Mouse (Mus musculus) heart, postnatal 4 days (tissue): ENCODE data around the gene Zfp993. TPM values are rescaled to one million over a fixed set of nuclear protein-coding genes. Genes with fewer than 3 reads are reported as not detected.
"Not testable (repeated sequence)": the region's sequence is repeated elsewhere in the genome, so short reads cannot be mapped to it uniquely, and the experiment has no call there.

Experiments
- DNase-seq: peaks from one replicate; pipeline ENCODE4 v3.0.0; 2021
- total RNA-seq, 2 experiments: library from RNA; stranded (reverse); gene quantifications; 2 replicates each; pipeline ENCODE4 v1.2.3; 2021

Zfp993 gene
- 1 to 10 TPM; 7.4 to 9.7 TPM for total RNA-seq

- not testable (repeated sequence) for DNase-seq
These were observed at the start of gene Zfp993 for GRCm38 (mm10) chr4:146610774-146611400. Gene Zfp993 (plus strand): TSS chr4:146610961.

- not testable (repeated sequence) for DNase-seq
These were observed 30.6 kb upstream of the Zfp993 start for GRCm38 (mm10) chr4:146579905-146580873.

GRCm38 (mm10) chr4:146603578-146604399 lies 7.0 kb upstream of the Zfp993 start:
- DNase-seq, result not testable (repeated sequence)

- DNase-seq, result not testable (repeated sequence)
These were observed 33.6 kb downstream of the Zfp993 start for GRCm38 (mm10) chr4:146644367-146644766.

GRCm38 (mm10) chr4:146649641-146650040 lies 38.9 kb downstream of the Zfp993 start:
- DNase-seq, result not testable (repeated sequence)

- not testable (repeated sequence) for DNase-seq
These were observed 39.4 kb downstream of the Zfp993 start for GRCm38 (mm10) chr4:146650115-146650514.

- not testable (repeated sequence) for DNase-seq
These were observed 39.9 kb downstream of the Zfp993 start for GRCm38 (mm10) chr4:146650639-146651038.

Other genes with a start within 250 kb of the Zfp993 start
- gene Zfp992, start 161.9 kb upstream of the Zfp993 start, total RNA-seq, result 1 to 10 TPM; 4.5 to 5.4 TPM
- 1 to 10 TPM in 1 of 2 experiments, under 1 TPM in 1; 0.83 to 1.2 TPM for gene Zfp981, start 108.9 kb upstream of the Zfp993 start, total RNA-seq